Mouse (Mus musculus) Muller cell, postnatal 12 days (primary cell): ENCODE measurements around the gene Ambp.

Experiments
- DNase-seq: peaks from one replicate; pipeline ENCODE4 v3.0.0-alpha.2; 2015; ENCODE audit errors: inconsistent ontology term

Gene Ambp

GRCm38 (mm10) chr4:63118639-63119437 lies 35.8 kb downstream of the Ambp start:
- DNase-seq: peak; percentile 72

DNA sequence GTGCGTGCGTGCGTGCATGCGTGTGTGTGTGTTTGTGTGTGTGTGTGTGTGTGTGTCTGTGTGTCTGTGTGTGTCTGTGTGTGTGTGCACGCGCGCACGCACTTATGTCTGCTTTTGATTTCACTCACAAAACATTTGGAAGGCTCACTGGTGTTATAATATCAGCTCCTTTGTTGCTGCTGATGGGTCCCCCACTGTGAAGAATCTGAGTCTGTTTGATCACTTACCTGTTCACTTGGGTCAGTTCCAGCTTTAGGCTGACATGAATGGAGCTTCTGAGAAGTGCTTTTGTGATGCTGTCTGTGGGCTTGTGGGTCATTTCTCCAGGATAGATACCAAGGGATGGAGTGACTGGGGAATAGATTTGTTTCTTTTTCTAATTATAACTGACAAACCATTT lies 48.9 kb downstream of the Ambp start:
- DNase-seq: no peak

DNA sequence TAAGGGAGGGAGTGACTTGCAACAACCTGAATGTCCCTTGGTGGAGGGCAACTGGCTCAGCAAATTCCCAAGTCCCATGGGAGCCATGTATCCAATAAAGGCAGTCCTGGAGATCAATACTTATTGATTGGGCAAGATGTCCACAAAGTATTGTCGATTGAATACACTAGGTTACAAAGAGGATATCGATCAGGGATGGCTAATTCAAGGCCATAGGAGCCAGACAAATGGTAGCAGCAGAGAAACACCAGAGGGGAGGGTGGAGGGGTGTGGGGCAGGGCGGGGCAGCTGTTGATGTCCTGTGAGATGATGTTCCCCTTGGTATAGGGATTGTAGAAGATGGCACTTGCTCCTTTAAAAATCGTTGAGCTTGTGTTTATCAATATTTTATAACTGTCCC lies 52.6 kb downstream of the Ambp start:
- DNase-seq: no peak

- DNase-seq: no peak
These were observed 54.1 kb downstream of the Ambp start for GRCm38 (mm10) chr4:63100478-63100877.

GRCm38 (mm10) chr4:63097603-63098002 lies 57.0 kb downstream of the Ambp start:
- no peak for DNase-seq
